Mouse (Mus musculus) heart, embryonic 10.5 days (tissue): Measurements from ENCODE around the gene Rbbp5. TPM values are rescaled to one million over a fixed set of nuclear protein-coding genes. Genes with fewer than 3 reads are reported as not detected.
"Not testable (repeated sequence)": the region's sequence is repeated elsewhere in the genome, so short reads cannot be mapped to it uniquely, and the experiment has no call there.

Source experiments
- DNase-seq: peaks from one replicate; pipeline ENCODE4 v3.0.0-alpha.2; 2017; ENCODE audit warnings: low spot score
- H3K27ac ChIP-seq: fragments of 300-500 bp; sonication (generic); 2 replicates; pipeline ENCODE4 v1.5.1; 2016; ENCODE audit warnings: mild to moderate bottlenecking
- H3K27me3 ChIP-seq: fragments of 300-500 bp; sonication (generic); 2 replicates; pipeline ENCODE4 v1.6.1; 2016; ENCODE audit warnings: mild to moderate bottlenecking; ENCODE audit not compliant: poor library complexity, insufficient read depth, severe bottlenecking
- H3K36me3 ChIP-seq: fragments of 300-500 bp; sonication (generic); 2 replicates; pipeline ENCODE4 v1.6.1; 2016; ENCODE audit warnings: mild to moderate bottlenecking, moderate library complexity
- H3K4me1 ChIP-seq: fragments of 300-500 bp; sonication (generic); 2 replicates; pipeline ENCODE4 v1.6.1; 2016; ENCODE audit warnings: mild to moderate bottlenecking
- H3K4me3 ChIP-seq: fragments of 300-500 bp; sonication (generic); 2 replicates; pipeline ENCODE4 v1.5.1; 2016; ENCODE audit warnings: mild to moderate bottlenecking, moderate library complexity
- H3K9me3 ChIP-seq: fragments of 300-500 bp; sonication (generic); 2 replicates; pipeline ENCODE4 v1.6.1; 2016; ENCODE audit warnings: mild to moderate bottlenecking, moderate library complexity
- WGBS: fragments of 180-500 bp; shearing (Covaris S2); methylation state at CpG from one replicate; pipeline ENCODE4 v1.1.7; 2016; 5-methylcytosine and 5-hydroxymethylcytosine counted together
- polyA plus RNA-seq: library from polyadenylated mRNA; unstranded; fragments of >200 nt; fragmentation: Nextera tagmentation; extraction: Ambion mirVana; gene quantifications from 2 replicates; pipeline ENCODE4 v1.2.1, GENCODE M21; 2016

The Rbbp5 gene
- polyA plus RNA-seq, 1 experiment from 2014 or later, result 43.6 TPM

- Histone ChIP-seq H3K4me1 (peaks cover 11% of the 10 kb centered on the region; the same call in 1 of the 2 replicates), H3K36me3 (peaks cover 13% of the 10 kb centered on the region)
- 95% methylated on average over 1 of the region's 1 CpGs for WGBS
- not testable (repeated sequence) for H3K4me3 ChIP-seq, DNase-seq, H3K27me3 ChIP-seq, H3K27ac ChIP-seq, H3K9me3 ChIP-seq
Observed at GRCm38 (mm10) chr1:132470031-132470430, 7.1 kb upstream of the Rbbp5 start.

GRCm38 (mm10) chr1:132471032-132471431 is 6.1 kb upstream of the Rbbp5 start:
- H3K4me1 ChIP-seq, result peaks cover 12% of the 10 kb centered on the region; the same call in 1 of the 2 replicates
- H3K9me3 ChIP-seq, result no peaks in the 10 kb centered on the region
- H3K27me3 ChIP-seq, result no peaks in the 10 kb centered on the region
- H3K4me3 ChIP-seq, result no peak overlapping the region
- DNase-seq, result no peak
- no peak overlapping the region for H3K27ac ChIP-seq
- peaks cover 8% of the 10 kb centered on the region for H3K36me3 ChIP-seq
- WGBS, result 94% methylated on average over 2 of the region's 2 CpGs

- Histone ChIP-seq H3K9me3 (no peaks in the 10 kb centered on the region), H3K36me3 (peaks cover 7% of the 10 kb centered on the region), H3K4me3 (no peak overlapping the region), H3K27ac (no peak overlapping the region), H3K4me1 (peaks cover 17% of the 10 kb centered on the region; the same call in 1 of the 2 replicates), H3K27me3 (no peaks in the 10 kb centered on the region)
- 87% methylated on average over 5 of the region's 5 CpGs for WGBS
- DNase-seq, result no peak
Observed at GRCm38 (mm10) chr1:132471499-132471898, 5.7 kb upstream of the Rbbp5 start.

- 54% methylated on average over 5 of the region's 5 CpGs for WGBS
- H3K27me3 ChIP-seq, result no peaks in the 10 kb centered on the region
- no peak for DNase-seq
- H3K4me3 ChIP-seq, result no peak overlapping the region
- no peaks in the 10 kb centered on the region for H3K36me3 ChIP-seq
- H3K4me1 ChIP-seq, result peaks cover 17% of the 10 kb centered on the region; the same call in 1 of the 2 replicates
- no peaks in the 10 kb centered on the region for H3K9me3 ChIP-seq
- no peak overlapping the region for H3K27ac ChIP-seq
Observed at GRCm38 (mm10) chr1:132472537-132472936, 4.6 kb upstream of the Rbbp5 start.

GRCm38 (mm10) chr1:132474496-132474895 is 2.7 kb upstream of the Rbbp5 start:
- no peaks in the 10 kb centered on the region for H3K36me3 ChIP-seq
- 90% methylated on average over 1 of the region's 1 CpGs for WGBS
- H3K27ac ChIP-seq, result no peak overlapping the region
- no peak for DNase-seq
- no peaks in the 10 kb centered on the region for H3K27me3 ChIP-seq
- no peak overlapping the region for H3K4me3 ChIP-seq
- H3K4me1 ChIP-seq, result peaks cover 15% of the 10 kb centered on the region
- no peaks in the 10 kb centered on the region for H3K9me3 ChIP-seq

- Histone ChIP-seq H3K4me1 (peaks cover 15% of the 10 kb centered on the region), H3K9me3 (no peaks in the 10 kb centered on the region), H3K36me3 (no peaks in the 10 kb centered on the region), H3K27ac (peak overlapping the region; percentile 92), H3K27me3 (no peaks in the 10 kb centered on the region), H3K4me3 (peak overlapping the region; percentile 89)
- WGBS, result 7% methylated on average over 9 of the region's 9 CpGs
- DNase-seq, result no peak
Observed at GRCm38 (mm10) chr1:132476575-132476927, 614 bp upstream of the Rbbp5 start.

GRCm38 (mm10) chr1:132479438-132479837 is 2.3 kb downstream of the Rbbp5 start:
- Histone ChIP-seq H3K36me3 (no peaks in the 10 kb centered on the region), H3K4me1 (peaks cover 15% of the 10 kb centered on the region), H3K9me3 (no peaks in the 10 kb centered on the region), H3K4me3 (no peak overlapping the region), H3K27ac (no peak overlapping the region), H3K27me3 (no peaks in the 10 kb centered on the region)
- 67% methylated on average over 1 of the region's 1 CpGs for WGBS
- DNase-seq, result no peak

- Histone ChIP-seq H3K4me3 (no peak overlapping the region), H3K4me1 (peaks cover 9% of the 10 kb centered on the region), H3K27ac (no peak overlapping the region), H3K9me3 (no peaks in the 10 kb centered on the region), H3K27me3 (no peaks in the 10 kb centered on the region), H3K36me3 (peaks cover 19% of the 10 kb centered on the region)
- no peak for DNase-seq
- 87% methylated on average over 2 of the region's 2 CpGs for WGBS
Observed at GRCm38 (mm10) chr1:132481619-132482018, 4.5 kb downstream of the Rbbp5 start.

- DNase-seq, result no peak
- 86% methylated on average over 3 of the region's 3 CpGs for WGBS
- H3K4me3 ChIP-seq, result no peak overlapping the region
- H3K27me3 ChIP-seq, result no peaks in the 10 kb centered on the region
- peaks cover 4% of the 10 kb centered on the region for H3K4me1 ChIP-seq
- H3K27ac ChIP-seq, result no peak overlapping the region
- H3K36me3 ChIP-seq, result peaks cover 32% of the 10 kb centered on the region
- H3K9me3 ChIP-seq, result no peaks in the 10 kb centered on the region
Observed at GRCm38 (mm10) chr1:132483234-132483633, 6.1 kb downstream of the Rbbp5 start.

GRCm38 (mm10) chr1:132483759-132484158 is 6.6 kb downstream of the Rbbp5 start:
- no peaks in the 10 kb centered on the region for H3K9me3 ChIP-seq
- H3K4me3 ChIP-seq, result no peak overlapping the region
- H3K27ac ChIP-seq, result no peak overlapping the region
- H3K4me1 ChIP-seq, result no peaks in the 10 kb centered on the region; the same call in 1 of the 2 replicates
- no peak for DNase-seq
- WGBS, result 88% methylated on average over 6 of the region's 6 CpGs
- H3K27me3 ChIP-seq, result no peaks in the 10 kb centered on the region
- H3K36me3 ChIP-seq, result peaks cover 38% of the 10 kb centered on the region

- DNase-seq, result no peak
- H3K36me3 ChIP-seq, result peaks cover 90% of the 10 kb centered on the region
- WGBS, result 91% methylated on average over 2 of the region's 2 CpGs
- H3K9me3 ChIP-seq, result no peaks in the 10 kb centered on the region
- H3K27ac ChIP-seq, result no peak overlapping the region
- no peaks in the 10 kb centered on the region for H3K27me3 ChIP-seq
- no peak overlapping the region for H3K4me3 ChIP-seq
- no peaks in the 10 kb centered on the region for H3K4me1 ChIP-seq
Observed at GRCm38 (mm10) chr1:132500535-132500934, 23.4 kb downstream of the Rbbp5 start.

- 91% methylated on average over 5 of the region's 5 CpGs for WGBS
- peaks cover 87% of the 10 kb centered on the region for H3K36me3 ChIP-seq
Observed at GRCm38 (mm10) chr1:132505155-132505554, 28.0 kb downstream of the Rbbp5 start.

GRCm38 (mm10) chr1:132506058-132506457 is 28.9 kb downstream of the Rbbp5 start, which contains the start of gene Tmem81:
Gene Tmem81, plus strand, starts transcription at chr1:132506230.
- Histone ChIP-seq H3K9me3 (no peaks in the 10 kb centered on the region), H3K27me3 (no peaks in the 10 kb centered on the region; the same call in 1 of the 2 replicates), H3K27ac (no peak within 1 kb of the TSS), H3K4me1 (no peaks in the 10 kb centered on the region), H3K4me3 (no peak within 1 kb of the TSS), H3K36me3 (peaks cover 78% of the 10 kb centered on the region)
- 89% methylated on average over 7 of the region's 7 CpGs for WGBS
- no peak for DNase-seq

More at GRCm38 (mm10) chr1:132505155-132505554, 28.0 kb downstream of the Rbbp5 start:
- Histone ChIP-seq H3K9me3 (no peaks in the 10 kb centered on the region), H3K4me3 (no peak overlapping the region), H3K27me3 (no peaks in the 10 kb centered on the region), H3K27ac (no peak overlapping the region), H3K4me1 (no peaks in the 10 kb centered on the region)
- DNase-seq, result no peak

GRCm38 (mm10) chr1:132506656-132507055 is 29.5 kb downstream of the Rbbp5 start:
- DNase-seq, result no peak
- Histone ChIP-seq H3K27me3 (peaks cover 3% of the 10 kb centered on the region), H3K27ac (no peak overlapping the region), H3K36me3 (peaks cover 72% of the 10 kb centered on the region), H3K9me3 (no peaks in the 10 kb centered on the region), H3K4me1 (no peaks in the 10 kb centered on the region), H3K4me3 (no peak overlapping the region)
- 89% methylated on average over 7 of the region's 7 CpGs for WGBS
